Mouse (Mus musculus) lung, postnatal 0 days (tissue): ENCODE measurements around the gene D930048N14Rik.
"Not testable (repeated sequence)": the region's sequence is repeated elsewhere in the genome, so short reads cannot be mapped to it uniquely, and the experiment has no call there.

ENCODE experiments used
- CTCF ChIP-seq: IDR thresholded peaks from 2 replicates; pipeline ENCODE4 v1.5.1; 2016; ENCODE audit warnings: antibody characterized with exemption, mild to moderate bottlenecking
- EP300 ChIP-seq: IDR thresholded peaks from 2 replicates; pipeline ENCODE4 v1.6.1; 2016; ENCODE audit warnings: antibody characterized with exemption, mild to moderate bottlenecking, control low read depth

DNA sequence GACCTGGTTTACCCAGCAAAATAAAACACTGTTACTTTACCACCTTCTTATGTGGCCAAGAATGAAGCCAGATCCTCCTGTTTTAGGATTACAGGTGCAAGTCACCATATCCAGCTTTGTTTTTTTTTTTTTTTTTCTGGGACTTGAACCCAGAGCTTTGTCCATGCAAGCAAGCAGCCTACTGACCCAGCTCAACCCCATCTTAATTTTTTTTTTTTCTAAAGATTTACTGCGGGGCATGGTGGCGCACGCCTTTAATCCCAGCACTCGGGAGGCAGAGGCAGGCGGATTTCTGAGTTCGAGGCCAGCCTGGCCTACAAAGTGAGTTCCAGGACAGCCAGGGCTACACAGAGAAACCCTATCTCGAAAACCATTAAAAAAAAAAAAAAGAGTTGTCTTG lies 34.6 kb upstream of the D930048N14Rik start:
- TF ChIP-seq CTCF, EP300: not testable (repeated sequence)
